Mouse (Mus musculus) kidney, adult 9 months (tissue): ENCODE results near the gene Prmt8.

ENCODE experiments used
- DNase-seq: peaks from one replicate; pipeline ENCODE4 v3.0.0; 2022

Prmt8 gene

DNA sequence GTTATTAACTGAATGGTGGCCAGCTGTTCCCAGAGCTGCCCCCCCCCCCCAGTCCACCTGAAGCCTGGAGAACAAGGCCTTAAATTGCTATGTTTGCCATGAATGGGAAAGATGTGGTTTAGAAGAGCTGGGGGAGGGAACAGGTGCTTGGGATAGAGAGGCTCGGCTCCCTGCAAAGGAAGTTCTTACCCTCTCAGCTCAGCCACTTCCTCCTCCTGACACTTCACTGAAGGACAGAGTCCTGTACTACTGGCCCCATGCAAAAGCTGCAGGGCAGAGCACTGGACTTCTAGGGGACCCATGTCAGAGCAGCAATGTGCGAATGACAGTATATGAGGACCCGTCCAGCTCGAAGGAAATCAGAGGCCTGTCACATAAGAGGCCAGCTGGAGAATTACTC lies 109.3 kb downstream of the Prmt8 start:
- no peak for DNase-seq

DNA sequence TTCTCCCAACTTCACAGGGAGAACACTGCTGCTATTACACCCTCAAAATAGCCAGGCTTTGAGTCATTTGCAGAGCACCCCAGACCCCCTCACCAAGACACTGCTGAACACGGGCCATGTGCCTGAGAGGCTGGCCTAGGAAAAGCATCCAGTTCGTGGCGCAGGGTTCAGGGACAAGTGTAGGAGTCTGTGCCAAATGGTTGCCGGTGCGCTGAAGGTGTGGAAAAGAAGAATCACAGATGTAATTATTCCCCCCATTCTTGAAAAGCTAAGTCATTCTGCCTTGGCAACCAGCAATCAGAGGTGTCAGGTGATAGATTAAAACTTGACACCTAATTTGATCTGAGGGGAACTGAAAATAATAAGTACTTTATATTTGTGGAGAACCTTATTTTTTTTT lies 109.8 kb downstream of the Prmt8 start:
- DNase-seq = no peak

DNA sequence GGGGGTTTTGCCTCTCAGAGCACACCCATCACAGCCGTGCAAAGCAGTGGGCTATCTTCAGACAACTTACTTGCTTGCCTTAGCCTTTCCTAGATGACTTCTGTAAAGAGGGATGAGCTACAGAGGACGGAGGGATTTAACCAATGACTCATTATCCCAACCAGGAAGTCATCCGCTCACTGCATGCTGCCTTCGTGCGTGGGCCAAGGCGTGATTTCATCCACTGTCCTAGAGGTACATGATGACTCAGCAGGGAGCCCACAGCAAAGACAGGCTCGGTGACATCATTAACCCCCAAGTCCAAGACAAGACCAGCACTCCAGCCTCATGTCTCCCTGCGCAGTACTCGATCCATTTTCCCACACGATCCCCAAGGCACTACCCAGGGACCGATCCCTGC lies 112.1 kb downstream of the Prmt8 start:
- DNase-seq = no peak

DNA sequence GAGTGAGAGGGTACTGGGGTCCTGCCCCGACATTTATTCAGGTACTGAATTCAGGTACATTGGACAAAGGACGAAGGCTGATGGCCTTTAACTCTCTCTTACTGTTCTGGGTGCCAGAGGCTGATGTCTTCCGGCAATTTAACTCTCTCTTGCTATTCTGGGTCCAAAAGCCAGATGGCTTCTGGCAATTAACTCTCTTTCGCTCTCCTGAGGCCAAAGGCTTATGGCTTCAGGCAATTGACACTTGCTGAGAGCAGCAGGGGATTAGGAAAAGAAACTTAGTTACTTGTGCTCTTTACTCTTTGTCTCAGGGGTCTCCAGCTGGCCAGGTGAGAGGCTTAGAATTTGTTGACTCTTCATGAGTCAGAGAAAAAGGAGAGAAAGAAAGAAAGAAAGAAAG lies 113.3 kb downstream of the Prmt8 start:
- DNase-seq = no peak

DNA sequence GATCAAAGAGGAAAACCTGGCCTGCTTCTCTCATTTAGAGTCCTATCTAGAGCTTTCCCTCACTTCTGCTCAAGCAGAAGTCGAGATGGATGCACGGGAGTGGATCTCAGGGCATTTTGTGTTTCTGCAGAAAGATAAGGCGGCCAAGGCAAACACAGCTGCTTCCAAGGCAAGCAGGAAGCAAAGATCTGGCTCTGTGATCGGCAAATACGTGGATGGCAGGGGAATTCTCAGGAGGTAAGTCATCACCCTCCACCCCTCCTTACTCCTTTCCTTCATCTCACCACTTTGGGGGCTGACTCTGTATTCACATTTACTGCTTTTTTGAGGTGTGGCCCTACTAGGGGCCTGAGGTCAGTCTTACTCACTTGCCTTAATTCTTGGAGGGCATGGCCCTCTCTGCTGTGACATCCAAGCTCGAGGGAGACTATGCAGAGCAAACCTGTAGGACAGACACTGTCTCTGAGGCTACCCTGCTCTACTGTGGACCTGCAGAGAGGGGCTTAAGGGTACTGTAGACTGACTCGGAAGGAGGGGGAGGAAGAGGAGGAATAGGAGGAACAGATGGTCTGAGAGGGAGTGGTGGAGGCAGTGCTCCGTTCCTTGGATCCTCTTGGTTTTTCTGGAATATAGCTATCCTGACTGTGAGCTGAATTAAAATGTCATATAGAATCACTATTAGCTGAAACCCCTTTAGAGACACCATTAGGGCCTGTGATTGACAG lies 128.0 kb downstream of the Prmt8 start:
- DNase-seq = no peak
